Mouse (Mus musculus): ENCODE measurements around the gene Nip7. TPM values are rescaled to one million over a fixed set of nuclear protein-coding genes. Genes with fewer than 3 reads are reported as not detected.

Nip7 gene
- polyA plus RNA-seq, 1 experiment from 2014 or later = 75.3 TPM

DNA sequence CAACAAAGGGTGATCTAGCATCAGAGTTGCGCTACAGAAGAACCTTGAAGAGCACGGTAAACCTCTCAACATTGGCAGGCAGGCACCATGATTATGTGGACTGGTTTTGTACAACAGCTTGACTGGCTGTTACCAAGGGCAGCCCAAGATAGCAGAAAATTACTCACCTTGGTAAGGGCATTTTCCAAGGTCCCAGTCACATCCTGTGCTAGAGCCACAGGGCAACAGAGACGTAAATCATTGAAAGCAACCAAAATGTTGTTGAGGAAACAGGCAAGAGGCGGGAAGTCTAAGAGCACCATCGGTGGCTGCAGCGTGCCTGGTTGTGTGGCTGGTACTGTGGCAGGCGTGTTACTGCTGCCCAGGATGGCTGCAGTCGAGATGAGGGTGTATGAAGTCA is 4.6 kb upstream of the Nip7 start:
- H3K4me3 ChIP-seq (ENCODE audit: low read length) = no peak overlapping the region
- H3K4me1 ChIP-seq (replicated peaks; ENCODE audit: control insufficient read depth, insufficient read depth, low read length) = peaks cover 13% of the 10 kb centered on the region
- no peak overlapping the region for H3K27ac ChIP-seq (ENCODE audit: low read length)
- H3K4me2 ChIP-seq (ENCODE audit: low read depth, low read length) = no peak overlapping the region
- 94% methylated on average over 8 of the region's 8 CpGs for WGBS
- no peaks in the 10 kb centered on the region for H3K9me3 ChIP-seq (ENCODE audit: control insufficient read depth, low read length)
- H3K36me3 ChIP-seq (ENCODE audit: control insufficient read depth, insufficient read depth, low read length) = peaks cover 28% of the 10 kb centered on the region
- ATAC-seq (ENCODE audit: low read depth) = no peak
- H3K27me3 ChIP-seq (ENCODE audit: control insufficient read depth, insufficient read depth, low read depth, low read length) = no peaks in the 10 kb centered on the region
- no peak overlapping the region for H3K9ac ChIP-seq (ENCODE audit: low read length)

GRCm38 (mm10) chr8:107056973-107057369 is 294 bp downstream of the Nip7 start:
- no peaks in the 10 kb centered on the region for H3K27me3 ChIP-seq (ENCODE audit: control insufficient read depth, insufficient read depth, low read depth, low read length)
- peaks cover 17% of the 10 kb centered on the region for H3K4me1 ChIP-seq (replicated peaks; ENCODE audit: control insufficient read depth, insufficient read depth, low read length)
- H3K4me2 ChIP-seq (ENCODE audit: low read depth, low read length) = peak overlapping the region; percentile 91
- ATAC-seq (ENCODE audit: low read depth) = peak; percentile 68
- under 1% methylated on average over 33 of the region's 33 CpGs for WGBS
- peak overlapping the region; percentile 97 for H3K4me3 ChIP-seq (ENCODE audit: low read length)
- H3K27ac ChIP-seq (ENCODE audit: low read length) = peak overlapping the region; percentile 30; the same call in 1 of the 2 replicates
- peaks cover 21% of the 10 kb centered on the region for H3K36me3 ChIP-seq (ENCODE audit: control insufficient read depth, insufficient read depth, low read length)
- H3K9me3 ChIP-seq (ENCODE audit: control insufficient read depth, low read length) = no peaks in the 10 kb centered on the region
- H3K9ac ChIP-seq (ENCODE audit: low read length) = peak overlapping the region; percentile 81

- H3K36me3 ChIP-seq (ENCODE audit: control insufficient read depth, insufficient read depth, low read length) = peaks cover 9% of the 10 kb centered on the region; the same call in 1 of the 2 replicates
- H3K4me1 ChIP-seq (replicated peaks; ENCODE audit: control insufficient read depth, insufficient read depth, low read length) = peaks cover 4% of the 10 kb centered on the region
- H3K9me3 ChIP-seq (ENCODE audit: control insufficient read depth, low read length) = no peaks in the 10 kb centered on the region
- no peak overlapping the region for H3K4me2 ChIP-seq (ENCODE audit: low read depth, low read length)
- no peak overlapping the region for H3K9ac ChIP-seq (ENCODE audit: low read length)
- WGBS = 93% methylated on average over 1 of the region's 1 CpGs
- H3K27me3 ChIP-seq (ENCODE audit: control insufficient read depth, insufficient read depth, low read depth, low read length) = no peaks in the 10 kb centered on the region
- no peak overlapping the region for H3K4me3 ChIP-seq (ENCODE audit: low read length)
- no peak overlapping the region for H3K27ac ChIP-seq (ENCODE audit: low read length)
- ATAC-seq (ENCODE audit: low read depth) = no peak
Measured at GRCm38 (mm10) chr8:107062613-107063012, 5.9 kb downstream of the Nip7 start.

DNA sequence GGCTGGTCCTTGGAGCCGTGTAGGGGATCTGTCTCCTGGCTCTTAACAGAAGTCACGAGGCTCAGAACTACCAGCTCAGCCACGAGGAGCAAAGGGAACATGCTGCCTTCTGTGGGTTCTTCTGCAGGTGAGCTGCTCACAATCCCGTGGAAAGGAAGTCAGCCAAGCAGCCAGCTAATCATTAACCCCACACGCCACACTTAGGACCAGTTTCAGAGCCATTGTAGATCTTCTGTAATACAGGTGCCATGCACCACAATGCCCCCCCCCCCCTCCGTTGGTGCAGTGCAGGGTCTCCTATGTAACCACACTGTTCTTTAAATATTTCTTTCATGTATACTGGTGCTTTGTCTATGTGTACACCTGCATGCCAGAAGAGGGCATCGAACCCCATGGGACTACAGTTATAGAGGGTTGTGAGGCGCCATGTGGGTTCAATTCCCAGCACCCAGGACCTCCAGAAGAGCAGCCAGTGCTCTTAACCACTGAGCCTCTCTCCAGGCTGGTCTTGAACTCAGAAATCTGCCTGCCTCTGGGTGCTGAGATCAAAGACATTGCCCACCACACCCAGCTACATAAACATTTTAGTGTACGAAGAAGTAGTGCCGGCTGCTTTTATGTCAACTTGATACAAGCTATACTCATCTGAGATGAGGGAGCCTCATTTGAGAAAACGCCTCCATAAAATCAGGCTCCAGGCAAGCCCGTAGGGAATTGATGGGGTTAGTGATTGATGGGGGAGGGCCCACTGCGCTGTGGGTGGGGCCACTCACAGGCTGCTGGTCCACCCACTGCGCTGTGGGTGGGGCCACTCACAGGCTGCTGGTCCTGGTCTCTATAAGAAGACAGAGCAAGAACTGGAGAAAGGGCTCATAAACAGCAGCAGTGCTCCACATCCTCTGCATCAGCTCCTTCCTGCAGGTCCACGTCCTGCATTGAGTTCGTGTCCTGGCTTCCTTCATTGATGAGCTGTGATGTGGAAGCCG is 9.1 kb downstream of the Nip7 start, which contains the start of gene Tmed6:
TSS of gene Tmed6 (minus strand) at position 134 of the 986 bp plus-strand sequence.
- Histone ChIP-seq H3K4me1 (replicated peaks; ENCODE audit: control insufficient read depth, insufficient read depth, low read length) (no peaks in the 10 kb centered on the region), H3K4me3 (ENCODE audit: low read length) (no peak within 1 kb of the TSS), H3K9ac (ENCODE audit: low read length) (no peak within 1 kb of the TSS), H3K36me3 (ENCODE audit: control insufficient read depth, insufficient read depth, low read length) (peaks cover 9% of the 10 kb centered on the region; the same call in 1 of the 2 replicates), H3K4me2 (ENCODE audit: low read depth, low read length) (no peak within 1 kb of the TSS), H3K27ac (ENCODE audit: low read length) (no peak within 1 kb of the TSS), H3K27me3 (ENCODE audit: control insufficient read depth, insufficient read depth, low read depth, low read length) (no peaks in the 10 kb centered on the region), H3K9me3 (ENCODE audit: control insufficient read depth, low read length) (no peaks in the 10 kb centered on the region)
- no peak for ATAC-seq (ENCODE audit: low read depth)
- 39% methylated on average over 17 of the region's 17 CpGs for WGBS

- Histone ChIP-seq H3K27me3 (ENCODE audit: control insufficient read depth, insufficient read depth, low read depth, low read length) (no peaks in the 10 kb centered on the region), H3K9ac (ENCODE audit: low read length) (no peak overlapping the region), H3K4me3 (ENCODE audit: low read length) (no peak overlapping the region), H3K4me2 (ENCODE audit: low read depth, low read length) (no peak overlapping the region), H3K9me3 (ENCODE audit: control insufficient read depth, low read length) (no peaks in the 10 kb centered on the region), H3K4me1 (replicated peaks; ENCODE audit: control insufficient read depth, insufficient read depth, low read length) (no peaks in the 10 kb centered on the region), H3K36me3 (ENCODE audit: control insufficient read depth, insufficient read depth, low read length) (peaks cover 30% of the 10 kb centered on the region), H3K27ac (ENCODE audit: low read length) (no peak overlapping the region)
- WGBS = 82% methylated on average over 4 of the region's 4 CpGs
- ATAC-seq (ENCODE audit: low read depth) = no peak
Measured at GRCm38 (mm10) chr8:107073706-107074105, 17.0 kb downstream of the Nip7 start.

GRCm38 (mm10) chr8:107074128-107074527 is 17.5 kb downstream of the Nip7 start:
- no peak overlapping the region for H3K27ac ChIP-seq (ENCODE audit: low read length)
- H3K4me1 ChIP-seq (replicated peaks; ENCODE audit: control insufficient read depth, insufficient read depth, low read length) = no peaks in the 10 kb centered on the region
- H3K4me3 ChIP-seq (ENCODE audit: low read length) = no peak overlapping the region
- no peak overlapping the region for H3K4me2 ChIP-seq (ENCODE audit: low read depth, low read length)
- H3K9me3 ChIP-seq (ENCODE audit: control insufficient read depth, low read length) = no peaks in the 10 kb centered on the region
- no peak for ATAC-seq (ENCODE audit: low read depth)
- peaks cover 31% of the 10 kb centered on the region for H3K36me3 ChIP-seq (ENCODE audit: control insufficient read depth, insufficient read depth, low read length)
- WGBS = 90% methylated on average over 1 of the region's 1 CpGs
- no peaks in the 10 kb centered on the region for H3K27me3 ChIP-seq (ENCODE audit: control insufficient read depth, insufficient read depth, low read depth, low read length)
- H3K9ac ChIP-seq (ENCODE audit: low read length) = no peak overlapping the region

DNA sequence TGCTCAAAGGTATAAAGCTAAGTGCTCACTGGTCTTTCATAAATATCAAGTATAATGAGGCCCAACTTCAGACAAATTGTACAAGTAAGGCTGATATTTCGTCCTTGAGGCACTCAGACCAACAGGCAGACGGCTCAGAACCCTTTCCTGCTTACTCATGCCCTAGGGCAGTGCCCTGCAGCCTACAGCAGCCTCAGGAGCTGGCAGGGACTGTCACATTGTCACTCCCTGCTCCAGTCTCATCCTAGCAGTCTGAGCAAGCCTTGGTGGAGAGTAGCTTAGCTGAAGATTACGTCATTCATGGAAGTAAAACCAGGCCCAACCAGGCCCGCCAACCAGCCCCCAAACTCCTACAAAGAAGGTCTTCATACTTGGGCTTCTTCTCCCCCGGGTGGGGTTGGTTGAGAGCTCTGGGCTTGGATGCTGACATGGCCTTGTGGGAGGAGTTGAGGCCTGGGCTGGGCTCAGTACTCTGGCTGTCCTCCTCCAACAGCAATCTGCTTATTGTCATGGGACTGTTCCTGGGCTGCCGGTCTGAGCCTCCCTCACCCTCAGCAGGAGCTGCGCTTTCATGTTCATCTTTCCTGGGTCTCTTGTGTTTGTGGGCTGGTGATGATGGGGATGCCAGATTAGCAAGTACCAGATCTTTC is 19.7 kb downstream of the Nip7 start:
- H3K4me2 ChIP-seq (ENCODE audit: low read depth, low read length) = no peak overlapping the region
- no peak overlapping the region for H3K27ac ChIP-seq (ENCODE audit: low read length)
- WGBS = 80% methylated on average over 7 of the region's 7 CpGs
- no peak overlapping the region for H3K9ac ChIP-seq (ENCODE audit: low read length)
- no peaks in the 10 kb centered on the region for H3K4me1 ChIP-seq (replicated peaks; ENCODE audit: control insufficient read depth, insufficient read depth, low read length)
- H3K9me3 ChIP-seq (ENCODE audit: control insufficient read depth, low read length) = no peaks in the 10 kb centered on the region
- H3K36me3 ChIP-seq (ENCODE audit: control insufficient read depth, insufficient read depth, low read length) = peaks cover 38% of the 10 kb centered on the region
- H3K27me3 ChIP-seq (ENCODE audit: control insufficient read depth, insufficient read depth, low read depth, low read length) = no peaks in the 10 kb centered on the region
- no peak for ATAC-seq (ENCODE audit: low read depth)
- no peak overlapping the region for H3K4me3 ChIP-seq (ENCODE audit: low read length)

DNA sequence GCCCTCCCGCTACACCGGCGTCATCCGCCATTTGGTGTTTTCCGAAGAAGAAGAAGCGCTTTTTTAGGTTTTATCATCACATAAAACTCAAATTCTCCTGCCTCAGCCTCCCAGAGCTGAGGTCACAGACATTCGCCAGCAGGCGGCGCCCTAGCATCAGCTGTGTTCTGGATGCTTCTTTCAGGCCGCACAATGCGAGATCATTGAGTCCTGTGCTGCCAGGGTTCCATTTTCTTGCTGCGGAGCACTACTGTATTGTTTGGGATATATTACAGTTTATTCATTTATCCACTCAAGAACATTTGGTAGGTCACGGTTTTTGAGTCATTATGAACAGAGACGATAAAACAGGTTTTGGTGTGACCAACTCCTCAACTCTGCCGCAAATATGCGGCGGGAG is 28.7 kb downstream of the Nip7 start:
- H3K4me1 ChIP-seq (replicated peaks; ENCODE audit: control insufficient read depth, insufficient read depth, low read length) = no peaks in the 10 kb centered on the region
- no peak overlapping the region for H3K4me2 ChIP-seq (ENCODE audit: low read depth, low read length)
- 97% methylated on average over 17 of the region's 17 CpGs for WGBS
- H3K27ac ChIP-seq (ENCODE audit: low read length) = no peak overlapping the region
- H3K9ac ChIP-seq (ENCODE audit: low read length) = no peak overlapping the region
- no peak overlapping the region for H3K4me3 ChIP-seq (ENCODE audit: low read length)
- H3K36me3 ChIP-seq (ENCODE audit: control insufficient read depth, insufficient read depth, low read length) = peaks cover 48% of the 10 kb centered on the region
- H3K9me3 ChIP-seq (ENCODE audit: control insufficient read depth, low read length) = no peaks in the 10 kb centered on the region
- H3K27me3 ChIP-seq (ENCODE audit: control insufficient read depth, insufficient read depth, low read depth, low read length) = no peaks in the 10 kb centered on the region
- no peak for ATAC-seq (ENCODE audit: low read depth)

DNA sequence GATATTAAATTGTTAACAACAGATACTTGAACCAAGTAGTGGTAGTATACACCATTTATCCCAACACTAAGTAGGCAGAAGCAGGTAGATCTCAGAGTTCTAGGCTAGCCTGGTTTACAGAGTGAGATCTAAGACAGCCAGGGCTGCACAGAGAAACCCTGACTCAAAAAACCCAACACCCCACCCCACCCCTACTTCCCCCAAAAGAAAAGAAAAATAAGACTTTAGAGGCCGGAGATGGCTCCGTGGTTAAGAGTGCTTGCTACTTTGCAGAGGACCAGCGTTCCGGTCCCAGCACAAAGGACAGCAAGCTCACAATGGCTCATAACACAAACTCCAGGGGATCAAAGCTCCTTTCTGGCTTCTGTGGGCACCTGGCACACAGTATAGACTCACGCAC is 29.3 kb downstream of the Nip7 start:
- no peak overlapping the region for H3K4me3 ChIP-seq (ENCODE audit: low read length)
- no peaks in the 10 kb centered on the region for H3K9me3 ChIP-seq (ENCODE audit: control insufficient read depth, low read length)
- no peak overlapping the region for H3K4me2 ChIP-seq (ENCODE audit: low read depth, low read length)
- H3K36me3 ChIP-seq (ENCODE audit: control insufficient read depth, insufficient read depth, low read length) = peaks cover 50% of the 10 kb centered on the region
- no peak for ATAC-seq (ENCODE audit: low read depth)
- no peak overlapping the region for H3K27ac ChIP-seq (ENCODE audit: low read length)
- H3K9ac ChIP-seq (ENCODE audit: low read length) = no peak overlapping the region
- no peaks in the 10 kb centered on the region for H3K27me3 ChIP-seq (ENCODE audit: control insufficient read depth, insufficient read depth, low read depth, low read length)
- H3K4me1 ChIP-seq (replicated peaks; ENCODE audit: control insufficient read depth, insufficient read depth, low read length) = no peaks in the 10 kb centered on the region
- WGBS = 96% methylated on average over 5 of the region's 5 CpGs

All from lung, embryonic 16.5 days (tissue).